Mouse (Mus musculus) liver, adult 2 months (tissue): ENCODE results near the gene Plekhg4. TPM values are rescaled to one million over a fixed set of nuclear protein-coding genes. Genes with fewer than 3 reads are reported as not detected.

ENCODE experiments used
- DNase-seq: peaks from one replicate; pipeline ENCODE4 v3.0.0-alpha.2; 2011; ENCODE audit warnings: low read depth, low spot score; ENCODE audit errors: extremely low read depth
- H3K27ac ChIP-seq: fragments of 200-500 bp; replicated peaks from 2 replicates; pipeline ENCODE4 v1.5.1; 2012; ENCODE audit warnings: low read depth, mild to moderate bottlenecking, control low read depth, inconsistent platforms, low read length; ENCODE audit not compliant: insufficient read depth
- H3K27me3 ChIP-seq: fragments of 200-500 bp; 2 replicates; pipeline ENCODE4 v1.6.1; 2012; ENCODE audit warnings: mild to moderate bottlenecking, moderate library complexity, low read length, inconsistent platforms; ENCODE audit not compliant: control insufficient read depth, insufficient read depth
- H3K36me3 ChIP-seq: fragments of 200-500 bp; 2 replicates; pipeline ENCODE4 v1.6.1; 2012; ENCODE audit warnings: low read length, inconsistent platforms; ENCODE audit not compliant: control insufficient read depth, insufficient read depth
- H3K4me1 ChIP-seq: fragments of 200-500 bp; 2 replicates; pipeline ENCODE4 v1.6.1; 2011; ENCODE audit warnings: low read length; ENCODE audit not compliant: control insufficient read depth, insufficient read depth
- H3K4me3 ChIP-seq: fragments of 200-500 bp; 2 replicates; pipeline ENCODE4 v1.5.1; 2011; ENCODE audit warnings: low read depth, mild to moderate bottlenecking, control low read depth, low read length, moderate library complexity; ENCODE audit not compliant: insufficient read depth
- H3K79me2 ChIP-seq: fragments of 200-500 bp; 2 replicates; pipeline ENCODE4 v1.6.1; 2012; ENCODE audit warnings: inconsistent platforms, mild to moderate bottlenecking, low read length, moderate library complexity; ENCODE audit not compliant: control insufficient read depth, insufficient read depth
- H3K9ac ChIP-seq: fragments of 200-500 bp; 2 replicates; pipeline ENCODE4 v1.6.1; 2012; ENCODE audit warnings: low read depth, mild to moderate bottlenecking, control low read depth, inconsistent platforms, low read length
- CTCF ChIP-seq: fragments of 200-500 bp; IDR thresholded peaks from 2 replicates; pipeline ENCODE4 v1.5.1; 2011; ENCODE audit warnings: low read depth, low read length, control low read depth
- POLR2A ChIP-seq: fragments of 200-500 bp; IDR thresholded peaks from 2 replicates; pipeline ENCODE4 v1.6.1; 2011; ENCODE audit warnings: low read length, control low read depth; ENCODE audit not compliant: insufficient read depth; ENCODE audit errors: extremely low read depth
- WGBS: fragments of 180-500 bp; shearing (Covaris S2); methylation state at CpG from one replicate; pipeline ENCODE4 v1.1.7; 2018; 5-methylcytosine and 5-hydroxymethylcytosine counted together
- polyA plus RNA-seq: library from polyadenylated mRNA; depleted of rRNA; stranded (reverse); fragments of >200 nt; gene quantifications from 2 replicates; pipeline ENCODE4 v1.2.3, GENCODE M21; 2012
- total RNA-seq: library from RNA; depleted of rRNA; stranded (reverse); fragments of >200 nt; gene quantifications from 2 replicates; pipeline ENCODE4 v1.2.3, GENCODE M21; 2014

The Plekhg4 gene
- total and polyA plus RNA-seq, 2 experiments: under 0.01 to 0.09 TPM

- WGBS: 93% methylated on average over 4 of the region's 4 CpGs
- TF ChIP-seq POLR2A (no peak), CTCF (no peak)
- Histone ChIP-seq H3K27me3 (peaks cover 3% of the 10 kb centered on the region), H3K27ac (no peak overlapping the region), H3K4me3 (no peak overlapping the region), H3K79me2 (no peaks in the 10 kb centered on the region), H3K36me3 (no peaks in the 10 kb centered on the region), H3K4me1 (no peaks in the 10 kb centered on the region), H3K9ac (no peak overlapping the region)
- no peak for DNase-seq
Observed at GRCm38 (mm10) chr8:105354549-105354948, 18.5 kb upstream of the Plekhg4 start.

- no peaks in the 10 kb centered on the region for H3K27me3 ChIP-seq
- 78% methylated on average over 26 of the region's 26 CpGs for WGBS
- no peak for DNase-seq
Observed at GRCm38 (mm10) chr8:105355179-105356024, 17.7 kb upstream of the Plekhg4 start.

GRCm38 (mm10) chr8:105356681-105357080 lies 16.4 kb upstream of the Plekhg4 start:
- H3K27me3 ChIP-seq: no peaks in the 10 kb centered on the region
- H3K79me2 ChIP-seq: no peaks in the 10 kb centered on the region
- no peak overlapping the region for H3K4me3 ChIP-seq
- TF ChIP-seq POLR2A (no peak), CTCF (no peak)
- no peak for DNase-seq
- WGBS: 77% methylated on average over 14 of the region's 14 CpGs
- H3K4me1 ChIP-seq: no peaks in the 10 kb centered on the region
- no peaks in the 10 kb centered on the region for H3K36me3 ChIP-seq
- no peak overlapping the region for H3K27ac ChIP-seq
- H3K9ac ChIP-seq: no peak overlapping the region

More at GRCm38 (mm10) chr8:105355179-105356024, 17.7 kb upstream of the Plekhg4 start:
- Histone ChIP-seq H3K27ac (no peak overlapping the region), H3K9ac (no peak overlapping the region), H3K4me1 (no peaks in the 10 kb centered on the region), H3K79me2 (no peaks in the 10 kb centered on the region), H3K4me3 (no peak overlapping the region), H3K36me3 (no peaks in the 10 kb centered on the region)
- TF ChIP-seq CTCF (no peak), POLR2A (no peak)

- Histone ChIP-seq H3K79me2 (no peaks in the 10 kb centered on the region), H3K27me3 (no peaks in the 10 kb centered on the region), H3K4me3 (no peak overlapping the region), H3K36me3 (no peaks in the 10 kb centered on the region), H3K27ac (no peak overlapping the region), H3K4me1 (no peaks in the 10 kb centered on the region), H3K9ac (no peak overlapping the region)
- TF ChIP-seq POLR2A (no peak), CTCF (no peak)
- WGBS: 69% methylated on average over 15 of the region's 15 CpGs
- no peak for DNase-seq
Observed at GRCm38 (mm10) chr8:105359208-105359607, 13.9 kb upstream of the Plekhg4 start.

- H3K36me3 ChIP-seq: no peaks in the 10 kb centered on the region
- 49% methylated on average over 4 of the region's 4 CpGs for WGBS
Observed at GRCm38 (mm10) chr8:105359646-105360045, 13.4 kb upstream of the Plekhg4 start.

More at GRCm38 (mm10) chr8:105359646-105360045, 13.4 kb upstream of the Plekhg4 start:
- TF ChIP-seq CTCF (no peak), POLR2A (no peak)
- Histone ChIP-seq H3K27ac (no peak overlapping the region), H3K27me3 (no peaks in the 10 kb centered on the region), H3K9ac (no peak overlapping the region), H3K79me2 (no peaks in the 10 kb centered on the region), H3K4me1 (no peaks in the 10 kb centered on the region), H3K4me3 (no peak overlapping the region)
- no peak for DNase-seq
